Mouse (Mus musculus) frontal cortex, postnatal 25 days (tissue): ENCODE data around the gene Agt.

ENCODE experiments used
- DNase-seq, 2 experiments: peaks; one replicate each; pipeline ENCODE4 v3.0.0; 2022; ENCODE audit warnings: low spot score in 2 of 2

Agt gene

GRCm38 (mm10) chr8:124569593-124569992, at the start of gene Agt:
Gene Agt, minus strand, starts transcription at chr8:124569706.
- DNase-seq: no peak

- DNase-seq: no peak
Measured at GRCm38 (mm10) chr8:124618252-124618651, 48.7 kb upstream of the Agt start.

- peak; percentile 78 to 88 for DNase-seq
Measured at GRCm38 (mm10) chr8:124617266-124617869, 47.9 kb upstream of the Agt start.

- DNase-seq: no peak
Measured at GRCm38 (mm10) chr8:124614325-124614724, 44.8 kb upstream of the Agt start.

- DNase-seq: no peak
Measured at GRCm38 (mm10) chr8:124608972-124609353, 39.5 kb upstream of the Agt start.

GRCm38 (mm10) chr8:124608239-124608971, 38.9 kb upstream of the Agt start:
- DNase-seq: no peak

GRCm38 (mm10) chr8:124604066-124604465, 34.6 kb upstream of the Agt start:
- no peak for DNase-seq

- no peak for DNase-seq
Measured at GRCm38 (mm10) chr8:124589393-124589792, 19.9 kb upstream of the Agt start.

GRCm38 (mm10) chr8:124586556-124586955, 17.1 kb upstream of the Agt start:
- DNase-seq: no peak

- no peak for DNase-seq
Measured at GRCm38 (mm10) chr8:124585718-124586425, 16.4 kb upstream of the Agt start.

GRCm38 (mm10) chr8:124576751-124577150, 7.2 kb upstream of the Agt start:
- DNase-seq: no peak

GRCm38 (mm10) chr8:124575811-124576210, 6.3 kb upstream of the Agt start, which contains the start of gene Capn9:
Gene Capn9, plus strand, starts transcription at chr8:124576111.
- no peak for DNase-seq

GRCm38 (mm10) chr8:124573552-124574340, 4.2 kb upstream of the Agt start:
- DNase-seq: peak; percentile 86 to 92

- DNase-seq: no peak
Measured at GRCm38 (mm10) chr8:124572430-124572775, 2.9 kb upstream of the Agt start.

GRCm38 (mm10) chr8:124571732-124572429, 2.4 kb upstream of the Agt start:
- no peak for DNase-seq

GRCm38 (mm10) chr8:124569100-124569499, 406 bp downstream of the Agt start:
- DNase-seq: no peak

GRCm38 (mm10) chr8:124567584-124567983, 1.9 kb downstream of the Agt start:
- no peak for DNase-seq

GRCm38 (mm10) chr8:124567126-124567525, 2.4 kb downstream of the Agt start:
- DNase-seq: no peak

- DNase-seq: no peak
Measured at GRCm38 (mm10) chr8:124557476-124557875, 12.0 kb downstream of the Agt start.

GRCm38 (mm10) chr8:124556658-124557057, 12.8 kb downstream of the Agt start:
- peak in 1 of 2 experiments; percentile 36 for DNase-seq

- no peak for DNase-seq
Measured at GRCm38 (mm10) chr8:124556164-124556563, 13.3 kb downstream of the Agt start.
